Mouse (Mus musculus): ENCODE results near the gene Fgfr2.
A peak's percentile ranks its signal among the peaks of the same experiment; 100 is the strongest.

Gene Fgfr2

DNA sequence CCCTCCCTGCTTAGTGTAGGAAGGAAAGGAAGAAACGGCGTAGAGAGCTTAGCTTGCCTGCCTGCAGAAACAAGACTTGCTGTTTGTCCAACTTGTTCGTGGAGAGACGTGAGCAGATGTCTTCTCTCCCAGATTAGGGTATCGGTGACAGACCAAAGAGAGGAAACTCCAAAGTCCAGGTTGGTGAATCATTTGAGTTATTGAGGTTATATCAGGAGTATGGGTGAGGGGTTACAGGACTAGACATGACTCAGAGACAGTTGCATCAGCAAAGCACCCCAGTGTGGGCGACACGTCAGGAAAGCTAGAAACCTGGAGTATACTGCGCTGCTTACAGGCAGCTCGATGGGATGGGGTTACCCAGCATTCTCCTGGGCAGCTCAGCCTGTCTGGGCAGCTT, 2457.8 kb downstream of the Fgfr2 start:
- DNase-seq (ENCODE audit: low read depth, low spot score) = no peak

DNA sequence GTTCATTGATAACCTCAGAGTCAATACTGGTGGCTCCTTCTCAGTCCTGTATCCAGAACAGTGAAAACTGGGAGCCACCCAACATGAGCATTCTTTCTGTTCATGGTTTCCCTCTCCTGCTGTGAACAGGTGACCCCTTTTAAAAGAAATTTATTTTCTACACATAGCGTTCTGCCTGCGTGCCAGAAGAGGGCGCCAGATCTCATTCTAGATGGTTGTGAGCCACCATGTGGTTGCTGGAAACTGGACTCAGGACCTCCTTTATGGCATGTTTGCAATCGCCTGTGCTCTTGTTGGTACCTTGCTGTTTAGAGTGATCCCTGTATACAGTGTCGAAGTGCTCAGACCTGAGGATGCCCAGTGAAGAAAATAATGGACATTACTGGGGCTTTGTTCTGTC, 2458.5 kb downstream of the Fgfr2 start:
- DNase-seq (ENCODE audit: low read depth, low spot score) = peak; percentile 68

DNA sequence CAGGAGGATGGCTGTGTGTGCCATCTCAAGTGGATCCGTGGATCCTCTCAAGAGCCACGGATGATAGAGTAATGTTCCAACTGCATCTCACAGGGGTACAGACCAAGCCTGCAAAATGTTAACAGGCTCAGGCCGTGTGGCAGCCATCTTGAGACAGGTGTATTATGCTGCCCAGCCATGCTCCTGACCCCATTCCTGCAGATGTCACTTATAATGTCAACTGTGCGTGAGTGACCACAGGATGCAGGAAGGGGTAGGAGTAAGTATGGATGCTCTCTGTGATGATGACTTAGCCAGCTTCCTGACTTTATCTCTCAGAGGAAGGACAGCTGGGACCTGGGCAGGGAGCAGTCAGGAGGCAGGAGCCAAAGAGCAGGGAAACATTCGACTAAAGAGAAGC, 2459.1 kb downstream of the Fgfr2 start:
- no peak for DNase-seq (ENCODE audit: low read depth, low spot score)

DNA sequence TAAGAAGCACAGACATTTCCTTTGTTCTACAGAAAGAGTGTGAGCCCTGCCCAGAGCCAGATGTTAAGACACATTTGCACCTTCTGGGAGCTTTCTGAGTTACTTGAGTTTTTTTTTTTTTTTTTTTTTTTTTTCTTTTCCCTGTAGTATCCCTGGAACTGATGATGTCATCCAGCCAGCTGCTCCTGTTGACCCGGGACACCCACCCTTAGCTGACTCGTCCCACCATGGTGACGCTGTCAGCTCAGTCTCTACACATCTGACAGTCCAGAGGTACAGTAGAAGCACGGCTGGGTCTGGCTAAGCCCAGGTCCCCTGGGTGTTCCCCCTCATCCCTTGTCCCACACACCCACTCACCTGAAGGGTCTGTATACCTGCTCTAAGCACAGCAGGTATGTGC, 2460.3 kb downstream of the Fgfr2 start:
- peak; percentile 34 for DNase-seq (ENCODE audit: low read depth, low spot score)

DNA sequence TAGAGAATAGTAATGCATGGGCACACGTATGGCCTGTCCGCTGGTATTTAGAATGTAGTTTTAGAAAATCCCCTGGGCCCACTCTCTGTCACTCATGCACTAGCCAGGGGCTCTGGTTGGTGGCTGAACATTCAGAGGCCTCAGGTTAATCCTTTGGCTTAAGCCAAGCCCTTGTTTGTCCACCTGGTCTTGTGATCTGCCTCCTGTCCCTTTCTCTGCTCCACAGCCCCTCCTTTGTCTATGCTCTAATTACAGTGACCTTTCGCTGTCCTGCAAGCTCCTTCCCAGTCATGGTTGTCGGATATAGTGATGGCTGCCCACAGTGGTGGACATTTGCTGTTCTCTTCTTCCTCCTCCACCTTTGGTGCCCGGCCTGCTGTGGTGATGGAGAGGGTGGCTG, 2460.9 kb downstream of the Fgfr2 start:
- no peak for DNase-seq (ENCODE audit: low read depth, low spot score)

DNA sequence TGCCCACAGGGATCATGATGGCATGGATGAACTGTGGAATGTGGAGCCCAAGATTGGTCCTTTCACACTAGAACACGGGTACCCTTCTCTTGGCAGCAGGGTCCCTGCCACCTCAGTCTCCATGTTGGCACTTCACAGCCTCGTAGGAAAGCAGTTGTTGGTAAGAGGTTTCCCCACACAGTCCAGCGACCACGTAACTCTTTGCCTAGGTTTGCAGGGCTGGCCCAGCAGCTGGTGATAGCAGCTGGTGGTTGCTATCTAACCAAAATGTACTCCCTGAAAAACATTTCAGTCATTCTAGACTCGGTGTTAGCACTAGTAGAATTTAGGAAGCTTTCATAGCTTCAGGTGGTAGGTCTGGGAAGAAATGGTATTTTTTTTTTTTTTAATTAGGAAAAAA, 2464.0 kb downstream of the Fgfr2 start:
- DNase-seq (ENCODE audit: low read depth, low spot score) = no peak

DNA sequence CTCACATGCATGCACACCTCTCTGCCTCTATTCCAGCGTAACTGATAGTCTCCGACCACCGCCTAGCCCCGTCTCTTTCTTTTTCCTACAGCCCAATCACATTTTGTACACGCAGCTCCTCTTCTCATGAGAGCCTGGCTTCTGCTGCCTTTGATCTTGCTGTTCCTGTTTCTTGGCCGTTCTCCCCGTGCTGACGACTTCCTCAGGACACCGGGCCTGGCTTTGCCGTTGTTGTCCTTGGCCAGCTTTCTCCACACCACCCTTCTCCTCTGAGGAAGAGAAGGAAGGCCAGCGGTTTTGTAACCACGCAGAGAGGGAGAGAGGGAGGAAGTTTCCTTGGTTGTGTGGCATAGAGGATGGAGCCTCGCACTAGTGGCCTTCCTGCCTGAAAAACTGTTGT, 2465.4 kb downstream of the Fgfr2 start:
- no peak for DNase-seq (ENCODE audit: low read depth, low spot score)

DNA sequence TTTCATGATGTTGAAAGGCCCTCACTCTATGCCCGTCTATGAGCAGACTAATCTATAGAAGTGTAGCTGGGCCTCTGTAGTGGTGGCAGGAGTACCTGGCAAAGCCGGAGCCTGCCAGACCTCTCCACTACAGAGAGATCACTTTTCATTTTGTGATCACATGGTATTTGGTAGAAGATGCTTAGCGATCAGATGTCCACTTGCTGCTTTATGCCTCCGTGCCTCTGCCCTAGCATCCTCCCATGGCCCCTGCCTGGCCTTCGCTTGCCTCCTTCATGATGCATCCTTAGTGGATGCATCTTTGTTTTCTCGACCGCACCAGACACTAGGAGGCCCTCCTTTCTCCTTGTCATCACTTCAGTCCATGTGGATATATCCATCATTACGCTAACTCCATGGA, 2466.2 kb downstream of the Fgfr2 start:
- no peak for DNase-seq (ENCODE audit: low read depth, low spot score)

DNA sequence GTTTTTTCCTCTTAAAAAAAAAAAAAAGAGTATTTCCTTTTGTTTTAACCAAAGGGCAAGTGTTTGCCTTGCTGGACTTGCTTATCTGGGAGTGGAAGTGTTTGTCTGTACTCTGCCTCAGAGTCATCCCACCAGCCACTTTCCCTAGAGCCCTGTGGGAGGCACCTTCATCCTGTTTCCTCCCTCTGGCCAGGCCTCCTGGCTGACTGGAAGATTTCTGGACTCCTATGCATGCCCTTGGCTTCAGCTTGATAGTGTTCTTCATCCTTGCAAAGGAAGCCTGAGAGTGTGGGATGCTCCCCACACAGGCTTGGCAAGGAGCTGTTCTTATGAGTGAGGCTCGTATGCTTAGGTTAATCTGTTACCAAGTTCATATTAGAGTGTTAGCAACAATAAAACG, 2468.6 kb downstream of the Fgfr2 start:
- DNase-seq (ENCODE audit: low read depth, low spot score) = no peak

DNA sequence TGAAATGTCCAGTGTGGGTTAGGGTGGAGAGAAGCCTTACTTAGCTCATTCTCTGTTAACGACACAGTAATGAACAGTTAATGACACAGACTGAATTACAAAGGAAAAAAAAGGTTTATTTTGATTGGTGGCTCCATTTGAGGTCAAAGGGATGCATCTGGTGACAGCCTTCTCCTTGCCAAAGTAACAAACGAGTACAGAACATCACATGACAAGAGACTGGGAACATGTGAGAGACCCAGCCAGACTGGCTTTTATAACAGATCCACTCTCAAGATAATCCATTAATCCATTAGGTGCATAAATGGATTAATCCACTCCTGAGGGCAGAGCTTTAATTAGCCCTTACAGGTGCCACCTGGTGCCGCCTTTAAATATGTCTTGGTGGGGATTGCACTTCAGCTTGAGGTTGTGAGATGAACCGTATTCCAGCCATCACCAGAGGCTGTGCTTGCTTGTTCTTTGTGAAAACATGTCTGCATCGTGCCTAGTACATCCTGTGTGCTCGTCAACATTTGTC, 2470.1 kb downstream of the Fgfr2 start:
- peak; percentile 55 for DNase-seq (ENCODE audit: low read depth, low spot score)

DNA sequence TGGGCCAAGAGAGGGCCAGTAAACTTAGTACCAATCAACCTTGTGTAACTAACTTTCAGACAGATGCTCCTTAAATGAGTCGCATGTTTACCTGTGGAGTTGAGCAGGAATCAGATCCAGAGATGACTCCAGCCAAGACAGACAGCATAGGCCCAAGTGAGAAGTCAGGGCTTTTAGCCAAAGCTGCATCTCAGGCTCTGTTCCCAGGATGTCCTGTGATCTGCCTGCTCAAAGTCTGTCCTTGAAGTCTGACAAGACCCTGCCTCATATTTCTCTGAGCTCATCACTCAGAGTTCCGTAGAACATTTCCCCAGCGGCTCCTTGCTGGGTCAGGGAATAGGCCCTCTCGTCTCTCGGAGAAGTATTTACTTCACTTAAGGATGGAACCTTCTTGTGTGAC, 2472.5 kb downstream of the Fgfr2 start:
- no peak for DNase-seq (ENCODE audit: low read depth, low spot score)

DNA sequence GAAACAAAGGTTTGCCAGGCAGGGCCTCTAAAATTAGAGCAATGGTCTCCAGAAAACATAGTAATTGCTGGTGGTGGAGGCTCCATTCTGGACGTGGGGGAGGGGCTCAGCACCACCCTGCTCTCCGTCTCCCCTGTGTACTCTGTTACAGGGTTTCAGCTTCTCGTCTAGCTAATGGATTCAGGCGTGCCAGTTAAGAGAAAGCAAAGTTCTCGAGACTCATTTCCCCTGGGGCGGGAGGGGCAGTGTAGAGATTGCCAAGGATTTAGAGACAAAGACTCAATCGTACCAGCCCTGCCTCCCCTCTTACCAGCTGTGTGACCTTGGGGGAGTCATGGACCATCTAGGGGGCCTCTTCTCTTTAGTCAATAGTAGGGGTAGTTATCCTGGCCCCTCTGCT, 2473.9 kb downstream of the Fgfr2 start:
- DNase-seq (ENCODE audit: low read depth, low spot score) = peak; percentile 58

DNA sequence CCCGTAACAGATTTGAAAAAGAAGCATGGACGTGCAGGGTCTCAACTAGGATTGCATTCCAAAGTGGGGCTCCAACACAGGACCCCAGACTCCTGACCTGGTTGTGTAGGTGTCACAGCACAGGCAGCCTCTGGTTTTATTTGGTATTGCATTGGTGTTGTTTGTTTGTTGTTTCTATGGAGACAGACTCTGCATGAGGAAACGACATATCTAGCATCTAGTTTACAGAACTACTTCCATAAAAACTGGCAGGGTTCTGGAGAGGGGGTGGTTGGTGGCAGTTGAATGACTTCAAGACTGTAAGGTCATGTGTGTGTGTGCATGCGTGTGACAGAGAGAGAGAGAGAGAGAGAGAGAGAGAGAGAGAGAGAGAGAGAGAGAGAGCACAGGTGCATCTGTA, 2475.1 kb downstream of the Fgfr2 start:
- DNase-seq (ENCODE audit: low read depth, low spot score) = no peak

DNA sequence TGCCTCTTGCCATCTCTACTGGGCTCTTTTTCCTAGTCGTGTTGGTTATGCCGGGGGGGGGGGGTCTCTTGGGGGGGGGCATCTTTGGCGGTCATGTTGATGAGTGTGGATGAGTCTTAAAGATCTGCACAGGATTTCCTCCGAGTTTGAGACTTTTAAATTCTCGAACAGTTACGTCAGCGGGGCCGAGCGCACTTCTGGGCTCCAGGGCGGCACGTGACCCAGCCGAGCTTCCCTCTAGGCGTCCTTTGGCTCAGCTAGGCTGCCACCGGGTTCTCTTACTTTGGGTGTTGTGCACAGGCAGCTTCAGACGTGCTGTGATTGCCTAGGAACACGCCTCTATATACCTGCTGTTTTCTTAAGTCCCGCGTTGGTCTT, 2476.4 kb downstream of the Fgfr2 start:
- peak; percentile 88 for DNase-seq (ENCODE audit: low read depth, low spot score)

DNA sequence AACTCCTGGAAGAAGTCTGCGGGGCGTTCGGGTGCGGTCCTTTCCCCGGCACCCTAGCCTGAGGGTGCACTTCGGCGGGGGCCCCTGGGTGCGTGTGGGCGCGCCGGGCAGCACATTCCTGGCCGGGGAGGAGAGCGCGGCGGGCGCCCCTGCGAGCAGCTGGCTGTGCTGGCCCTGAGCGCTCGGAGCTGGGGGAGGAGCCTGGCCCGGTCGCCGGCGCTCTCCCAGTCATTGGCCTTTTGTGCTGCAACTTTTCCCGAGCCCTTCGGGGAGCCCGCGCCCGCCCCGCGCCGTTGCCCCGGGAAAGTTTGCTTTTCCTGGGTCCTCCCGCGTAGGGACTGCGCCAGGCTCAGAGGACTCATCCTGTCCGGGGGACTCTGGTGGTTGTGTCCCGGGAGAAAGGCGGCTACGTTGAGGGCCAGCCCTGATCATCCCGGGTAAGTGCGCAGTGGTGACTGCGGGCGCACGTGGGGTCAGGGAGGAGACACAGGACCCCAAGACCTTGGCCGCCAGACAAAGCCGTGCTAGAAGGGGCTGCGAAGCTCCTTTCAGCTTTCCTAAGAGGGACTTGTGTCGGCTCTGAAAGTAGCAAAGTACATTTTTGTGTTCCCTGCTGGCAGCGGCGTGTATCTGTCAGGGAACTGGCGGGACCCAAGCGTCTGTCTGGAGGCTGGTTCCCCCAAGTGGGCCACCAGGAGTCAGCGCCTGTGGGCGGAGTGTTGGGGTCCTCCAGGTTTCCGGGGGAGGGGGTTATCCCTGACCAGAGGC, 2477.0 kb downstream of the Fgfr2 start:
- DNase-seq (ENCODE audit: low read depth, low spot score) = peak; percentile 89

DNA sequence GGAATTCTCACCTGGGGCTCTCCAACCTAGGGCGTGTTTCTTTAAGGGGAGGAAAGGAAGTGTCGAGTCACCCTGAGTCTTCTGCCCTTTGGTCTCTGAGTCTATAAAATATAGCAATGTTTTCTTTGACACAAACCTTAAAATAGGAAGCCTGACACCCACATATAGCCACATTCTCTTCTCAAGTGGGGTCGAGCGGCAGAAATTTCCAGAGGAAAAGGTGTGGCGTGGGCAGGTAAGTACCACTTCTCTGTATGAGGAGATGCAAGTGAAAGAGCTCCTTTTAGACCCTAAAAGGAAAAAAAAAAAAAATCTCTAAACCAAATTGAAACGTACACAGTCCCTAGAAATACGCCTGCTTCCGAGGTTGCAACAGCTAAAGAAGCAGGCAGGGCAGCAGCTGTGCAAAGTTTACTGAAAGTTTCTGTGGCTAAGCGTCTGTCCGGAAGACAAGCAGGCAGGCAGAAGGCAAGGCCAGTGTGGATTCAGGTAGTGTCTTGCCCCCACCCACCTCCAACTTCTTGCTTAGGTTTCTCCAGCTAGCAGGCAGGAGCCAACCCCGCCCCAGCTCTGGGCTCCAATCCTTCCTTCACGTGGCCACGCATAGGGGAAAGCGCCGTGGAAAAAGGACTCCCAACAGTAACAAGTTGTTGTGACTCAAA, 2477.7 kb downstream of the Fgfr2 start:
- no peak for DNase-seq (ENCODE audit: low read depth, low spot score)

DNA sequence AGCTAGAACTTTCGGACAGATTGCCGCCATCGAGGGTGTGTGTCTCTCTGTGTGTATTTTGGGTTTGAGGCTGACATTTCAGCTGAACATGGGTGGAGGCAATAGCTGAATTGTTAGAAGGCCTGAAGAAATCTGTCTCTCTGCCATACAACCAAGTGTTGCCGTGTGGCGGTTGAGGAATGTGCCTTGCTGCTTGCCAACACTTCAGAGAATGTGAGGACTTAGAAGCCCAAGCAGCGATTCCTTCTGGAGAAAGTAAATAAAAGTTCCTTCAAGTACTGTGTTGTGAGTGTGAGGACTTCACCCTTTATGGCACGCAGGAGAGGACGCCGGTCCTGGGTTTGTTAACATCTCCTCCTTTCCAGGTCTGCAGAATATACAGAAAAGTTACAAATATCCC, 2482.5 kb downstream of the Fgfr2 start:
- no peak for DNase-seq (ENCODE audit: low read depth, low spot score)

DNA sequence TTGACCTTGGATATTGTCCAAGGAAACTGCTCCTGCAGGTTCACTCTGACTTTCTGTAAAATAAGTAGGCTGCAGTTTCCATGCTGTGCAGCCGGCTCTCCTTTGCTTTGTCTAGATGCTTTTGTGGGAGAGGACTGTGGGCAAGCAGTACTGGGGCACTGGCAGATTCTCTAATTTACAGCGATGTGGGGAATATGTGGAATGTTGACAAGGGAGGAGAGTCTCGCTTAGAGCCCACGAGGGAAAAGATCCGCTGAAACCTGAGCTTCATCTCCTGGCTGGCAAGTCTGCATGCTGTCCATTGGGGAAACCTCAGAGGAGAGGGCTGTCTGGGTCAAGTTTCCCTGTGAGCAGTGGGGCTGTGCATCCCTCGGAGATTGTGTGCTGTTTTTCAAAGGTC, 2485.3 kb downstream of the Fgfr2 start:
- no peak for DNase-seq (ENCODE audit: low read depth, low spot score)

DNA sequence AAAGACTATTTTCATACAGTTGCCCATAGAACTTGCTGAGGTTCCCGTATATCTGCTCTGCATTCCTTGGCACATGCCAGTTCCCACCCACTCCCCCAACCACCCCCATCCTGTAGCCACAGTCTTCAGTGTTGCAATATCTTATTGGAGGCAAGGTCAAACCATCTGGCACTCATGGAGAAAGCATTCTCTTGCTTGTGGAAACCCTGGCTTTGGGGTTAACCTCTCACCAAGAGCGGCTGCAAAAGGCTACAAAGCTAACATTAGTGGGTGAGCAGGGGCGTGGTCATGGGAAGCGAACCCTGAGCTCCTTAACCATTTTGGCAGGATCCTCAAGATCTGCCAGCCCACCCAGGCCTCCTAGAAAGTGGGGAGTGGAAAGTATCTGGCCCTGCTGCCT, 2486.2 kb downstream of the Fgfr2 start:
- no peak for DNase-seq (ENCODE audit: low read depth, low spot score)

DNA sequence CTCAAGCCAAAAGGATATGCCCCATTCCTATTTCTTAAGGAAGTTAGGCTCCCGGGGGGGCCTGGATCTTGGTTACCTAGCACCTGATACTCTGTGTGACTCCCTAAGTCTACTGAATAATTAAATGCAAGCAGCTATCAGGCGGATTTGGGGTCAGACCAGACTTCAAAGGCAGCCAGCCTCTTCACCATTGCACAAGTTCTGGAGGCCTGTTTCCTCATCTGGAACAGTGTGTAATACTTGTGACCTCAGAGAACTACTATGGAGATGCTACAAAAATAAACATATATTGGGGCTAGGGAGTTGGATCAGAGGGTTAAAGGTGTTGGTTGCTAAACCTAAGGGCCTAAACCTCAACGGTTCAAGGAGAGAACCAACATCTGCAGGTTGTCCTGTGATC, 2486.9 kb downstream of the Fgfr2 start:
- DNase-seq (ENCODE audit: low read depth, low spot score) = no peak

DNA sequence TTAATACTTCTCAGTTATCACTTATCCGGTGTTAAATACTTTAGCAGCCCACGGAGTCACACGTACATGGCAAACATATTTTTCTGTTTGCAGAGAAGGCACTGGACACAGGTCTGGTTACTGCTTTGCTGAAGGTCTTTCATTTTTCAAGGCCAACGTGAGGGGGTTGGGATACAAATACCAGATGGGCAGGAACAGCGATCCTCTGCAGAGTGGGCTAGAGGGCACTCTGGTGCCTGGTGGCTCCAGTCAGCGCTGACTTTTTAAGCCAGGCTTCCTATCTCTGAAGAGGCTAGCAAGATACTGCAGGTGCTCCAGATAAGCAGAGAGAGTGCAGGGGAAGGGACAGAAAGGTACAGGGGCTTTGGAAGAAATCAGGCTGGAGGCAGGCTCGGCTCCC, 2487.9 kb downstream of the Fgfr2 start:
- DNase-seq (ENCODE audit: low read depth, low spot score) = no peak

DNA sequence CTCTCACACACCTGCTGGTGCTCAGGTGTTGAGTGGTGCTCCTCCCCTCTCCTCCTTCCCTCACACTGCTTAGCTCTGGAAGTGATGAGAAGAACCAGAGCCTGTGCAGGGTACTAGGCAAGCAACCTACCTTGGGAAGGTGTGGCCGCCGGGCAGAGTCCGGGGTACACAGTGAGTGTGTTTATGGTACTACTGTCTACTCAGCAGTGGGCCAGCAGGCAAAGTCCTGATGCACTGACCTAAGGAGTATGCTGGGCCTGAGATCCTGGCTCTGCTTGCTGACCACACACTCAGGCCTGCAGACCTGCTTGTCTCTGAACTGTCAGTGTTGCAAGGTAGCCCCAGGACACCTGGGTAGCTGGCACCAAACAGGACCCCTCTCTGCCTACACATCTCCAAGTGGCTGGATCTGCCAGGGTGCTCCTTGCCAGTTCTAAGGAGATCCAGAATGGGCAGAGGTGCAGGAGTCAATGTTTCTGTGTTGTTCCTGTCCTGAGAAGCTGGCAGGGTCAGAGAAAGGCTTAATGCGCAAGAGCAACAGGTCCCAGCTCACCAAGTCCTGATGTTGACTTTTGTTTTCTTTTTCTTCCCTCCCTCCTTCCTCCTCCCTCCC, 2488.8 kb downstream of the Fgfr2 start:
- no peak for DNase-seq (ENCODE audit: low read depth, low spot score)

DNA sequence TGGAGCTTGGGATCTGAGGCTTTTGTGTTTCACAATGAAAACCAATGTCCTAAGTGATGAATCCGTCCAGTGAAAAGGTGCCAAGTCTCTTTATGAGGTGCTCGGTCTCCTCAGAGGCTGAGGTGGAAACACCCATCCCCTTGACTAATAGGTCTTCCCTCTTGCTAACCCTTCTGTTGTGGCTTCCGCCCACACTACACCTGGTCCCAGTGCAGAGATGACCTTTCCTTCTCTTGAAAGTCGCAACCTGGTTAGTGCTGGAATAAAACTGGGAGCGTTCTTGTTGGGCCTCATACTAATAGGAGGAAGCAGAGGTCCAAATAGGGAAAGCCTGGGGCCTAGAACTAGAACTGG, 2490.8 kb downstream of the Fgfr2 start:
- peak; percentile 34 for DNase-seq (ENCODE audit: low read depth, low spot score)

Measured in ZHBTc4 (cell line).